Mouse (Mus musculus) embryonic facial prominence, embryonic 14.5 days (tissue): ENCODE data around the gene Vmn1r220. TPM values are rescaled to one million over a fixed set of nuclear protein-coding genes. Genes with fewer than 3 reads are reported as not detected.
"Not testable (repeated sequence)": the region's sequence is repeated elsewhere in the genome, so short reads cannot be mapped to it uniquely, and the experiment has no call there.

Experiments
- ATAC-seq: fragments of 200-750 bp; cut with Nextera tagmentation; 2 replicates; pipeline ENCODE4 v1.8.0; 2017; ENCODE audit warnings: low read depth, moderate number of reproducible peaks, moderate TSS enrichment
- DNase-seq: peaks from one replicate; pipeline ENCODE4 v3.0.0-alpha.2; 2015; ENCODE audit warnings: low spot score
- H3K27ac ChIP-seq: fragments of 300-500 bp; sonication (generic); replicated peaks from 2 replicates; pipeline ENCODE4 v1.5.1; 2014; ENCODE audit warnings: low read depth, mild to moderate bottlenecking, low read length, moderate library complexity
- H3K27me3 ChIP-seq: fragments of 300-500 bp; sonication (generic); replicated peaks from 2 replicates; pipeline ENCODE4 v1.6.1; 2014; ENCODE audit warnings: low read length; ENCODE audit not compliant: control insufficient read depth, insufficient read depth
- H3K36me3 ChIP-seq: fragments of 300-500 bp; sonication (generic); 2 replicates; pipeline ENCODE4 v1.6.1; 2014; ENCODE audit warnings: low read length, mixed read lengths; ENCODE audit not compliant: control insufficient read depth, insufficient read depth
- H3K4me1 ChIP-seq: fragments of 300-500 bp; sonication (generic); 2 replicates; pipeline ENCODE4 v1.6.1; 2014; ENCODE audit warnings: antibody characterized with exemption, low read length; ENCODE audit not compliant: control insufficient read depth, insufficient read depth
- H3K4me2 ChIP-seq: fragments of 300-500 bp; sonication (generic); 2 replicates; pipeline ENCODE4 v1.6.1; 2014; ENCODE audit warnings: low read depth, mild to moderate bottlenecking, low read length, moderate library complexity, mixed read lengths
- H3K4me3 ChIP-seq: fragments of 300-500 bp; sonication (generic); 2 replicates; pipeline ENCODE4 v1.5.1; 2014; ENCODE audit warnings: low read depth, mild to moderate bottlenecking, low read length
- H3K9ac ChIP-seq: fragments of 300-500 bp; sonication (generic); 2 replicates; pipeline ENCODE4 v1.6.1; 2014; ENCODE audit warnings: low read depth, mild to moderate bottlenecking, low read length, moderate library complexity, mixed read lengths
- H3K9me3 ChIP-seq: fragments of 300-500 bp; sonication (generic); 2 replicates; pipeline ENCODE4 v1.6.1; 2016; ENCODE audit warnings: low read length; ENCODE audit not compliant: control insufficient read depth
- WGBS: fragments of 180-500 bp; shearing (Covaris S2); extraction: QIAGEN DNeasy Blood & Tissue Kit; methylation state at CpG from one replicate; pipeline ENCODE4 v1.1.7; 2014; 5-methylcytosine and 5-hydroxymethylcytosine counted together
- polyA plus RNA-seq: library from polyadenylated mRNA; unstranded; fragments of >200 nt; fragmentation: Nextera tagmentation; extraction: Ambion mirVana; gene quantifications from 2 replicates; pipeline ENCODE4 v1.2.1, GENCODE M21; 2014

Vmn1r220 gene
- polyA plus RNA-seq = not detected in 2 replicates

DNA sequence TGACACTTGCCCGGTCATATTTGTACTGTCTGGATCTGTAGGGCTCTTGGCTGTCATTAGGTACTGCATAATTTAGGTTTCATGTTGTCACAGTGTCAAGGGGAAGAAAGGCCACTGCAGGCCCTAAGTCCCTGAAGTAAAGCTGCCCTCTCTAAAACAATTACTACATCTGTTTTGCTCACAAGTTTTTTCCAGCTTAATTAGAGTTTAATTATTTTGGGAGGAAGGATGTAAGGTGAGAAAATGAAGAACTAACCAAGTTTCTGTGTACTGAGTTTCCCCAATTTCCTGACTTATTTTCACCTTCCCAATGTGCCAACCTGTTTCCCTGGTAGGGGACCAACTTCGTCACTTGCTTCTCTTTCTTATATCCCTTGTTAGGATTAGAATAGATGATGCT lies at the start of gene Vmn1r220:
Vmn1r220 (minus strand) TSS at position 101 of the 400 bp plus-strand sequence.
- no peak within 1 kb of the TSS for H3K27ac ChIP-seq
- no peaks in the 10 kb centered on the region for H3K36me3 ChIP-seq
- no peak within 1 kb of the TSS for H3K4me2 ChIP-seq
- DNase-seq (no peak), ATAC-seq (no peak)
- 85% methylated on average over 2 of the region's 2 CpGs for WGBS
- no peak within 1 kb of the TSS for H3K9ac ChIP-seq
- H3K4me1 ChIP-seq = no peaks in the 10 kb centered on the region
- H3K27me3 ChIP-seq = no peaks in the 10 kb centered on the region
- H3K9me3 ChIP-seq = no peaks in the 10 kb centered on the region
- no peak within 1 kb of the TSS for H3K4me3 ChIP-seq

- H3K4me1 ChIP-seq, H3K27me3 ChIP-seq, H3K9me3 ChIP-seq, H3K4me3 ChIP-seq, H3K27ac ChIP-seq, ATAC-seq, H3K36me3 ChIP-seq, H3K9ac ChIP-seq, H3K4me2 ChIP-seq, DNase-seq: not testable (repeated sequence)
Observed at GRCm38 (mm10) chr13:23235847-23236246, 48.1 kb upstream of the Vmn1r220 start, which contains the start of gene Vmn1r222. Gene Vmn1r222 (minus strand): TSS chr13:23235947.

DNA sequence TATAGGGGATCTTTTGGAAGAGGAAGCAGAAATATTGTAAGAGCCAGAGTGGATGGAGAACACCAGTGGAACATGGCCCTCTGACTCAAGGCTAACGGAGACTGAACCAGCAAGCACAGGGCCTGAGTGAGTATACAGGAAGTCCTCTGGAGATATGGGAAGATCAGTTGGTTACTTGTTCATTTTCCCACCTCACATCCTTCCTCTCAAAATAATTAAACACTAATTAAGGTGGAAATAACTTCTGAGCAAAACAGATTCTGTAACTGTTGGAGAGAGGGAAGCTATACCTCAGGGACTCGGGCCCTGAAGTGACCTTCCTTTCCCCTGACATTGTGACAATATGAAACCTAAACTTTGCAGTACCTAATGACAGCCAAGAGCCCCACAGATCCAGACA lies 26.1 kb upstream of the Vmn1r220 start, which contains the start of gene Vmn1r221:
Vmn1r221 (plus strand) TSS at position 301 of the 400 bp plus-strand sequence.
- not testable (repeated sequence) for H3K4me1 ChIP-seq, H3K4me3 ChIP-seq, H3K27me3 ChIP-seq, H3K27ac ChIP-seq, H3K9ac ChIP-seq, DNase-seq, H3K9me3 ChIP-seq, H3K36me3 ChIP-seq, ATAC-seq, H3K4me2 ChIP-seq
- 87% methylated on average over 2 of the region's 2 CpGs for WGBS

GRCm38 (mm10) chr13:23203885-23204284 lies 16.1 kb upstream of the Vmn1r220 start:
- H3K4me1 ChIP-seq, H3K36me3 ChIP-seq, DNase-seq, ATAC-seq, H3K4me2 ChIP-seq, H3K4me3 ChIP-seq, H3K27ac ChIP-seq, H3K9me3 ChIP-seq, H3K27me3 ChIP-seq, H3K9ac ChIP-seq: not testable (repeated sequence)
- 67% methylated on average over 1 of the region's 1 CpGs for WGBS

- H3K9ac ChIP-seq, H3K27me3 ChIP-seq, H3K4me1 ChIP-seq, H3K4me2 ChIP-seq, H3K4me3 ChIP-seq, H3K36me3 ChIP-seq, H3K27ac ChIP-seq, H3K9me3 ChIP-seq, DNase-seq, ATAC-seq: not testable (repeated sequence)
- 89% methylated on average over 4 of the region's 4 CpGs for WGBS
Observed at GRCm38 (mm10) chr13:23166471-23166870, 21.3 kb downstream of the Vmn1r220 start.

- Histone ChIP-seq H3K27me3 (no peaks in the 10 kb centered on the region), H3K9ac (no peak within 1 kb of the TSS), H3K9me3 (no peaks in the 10 kb centered on the region), H3K36me3 (no peaks in the 10 kb centered on the region), H3K27ac (no peak within 1 kb of the TSS), H3K4me3 (no peak within 1 kb of the TSS), H3K4me1 (no peaks in the 10 kb centered on the region), H3K4me2 (no peak within 1 kb of the TSS)
- WGBS = 74% methylated on average over 4 of the region's 4 CpGs
- ATAC-seq (no peak), DNase-seq (no peak)
Observed at GRCm38 (mm10) chr13:23159012-23159411, 28.8 kb downstream of the Vmn1r220 start, which contains the start of gene Vmn1r219. Gene Vmn1r219 (plus strand): TSS chr13:23159312.

GRCm38 (mm10) chr13:23157848-23158247 lies 29.9 kb downstream of the Vmn1r220 start:
- H3K27ac ChIP-seq = no peak overlapping the region
- H3K4me1 ChIP-seq = no peaks in the 10 kb centered on the region
- H3K4me3 ChIP-seq = no peak overlapping the region
- ATAC-seq (no peak), DNase-seq (peak; percentile 22)
- 80% methylated on average over 3 of the region's 3 CpGs for WGBS
- no peaks in the 10 kb centered on the region for H3K9me3 ChIP-seq
- no peak overlapping the region for H3K9ac ChIP-seq
- no peaks in the 10 kb centered on the region for H3K36me3 ChIP-seq
- no peak overlapping the region for H3K4me2 ChIP-seq
- H3K27me3 ChIP-seq = no peaks in the 10 kb centered on the region

GRCm38 (mm10) chr13:23138880-23139279 lies 48.9 kb downstream of the Vmn1r220 start:
- DNase-seq (peak; percentile 2), ATAC-seq (no peak)
- Histone ChIP-seq H3K4me3 (no peak overlapping the region), H3K27ac (no peak overlapping the region), H3K4me2 (no peak overlapping the region), H3K4me1 (no peaks in the 10 kb centered on the region), H3K27me3 (no peaks in the 10 kb centered on the region), H3K9me3 (no peaks in the 10 kb centered on the region), H3K36me3 (no peaks in the 10 kb centered on the region), H3K9ac (no peak overlapping the region)
- WGBS = 72% methylated on average over 2 of the region's 2 CpGs

DNA sequence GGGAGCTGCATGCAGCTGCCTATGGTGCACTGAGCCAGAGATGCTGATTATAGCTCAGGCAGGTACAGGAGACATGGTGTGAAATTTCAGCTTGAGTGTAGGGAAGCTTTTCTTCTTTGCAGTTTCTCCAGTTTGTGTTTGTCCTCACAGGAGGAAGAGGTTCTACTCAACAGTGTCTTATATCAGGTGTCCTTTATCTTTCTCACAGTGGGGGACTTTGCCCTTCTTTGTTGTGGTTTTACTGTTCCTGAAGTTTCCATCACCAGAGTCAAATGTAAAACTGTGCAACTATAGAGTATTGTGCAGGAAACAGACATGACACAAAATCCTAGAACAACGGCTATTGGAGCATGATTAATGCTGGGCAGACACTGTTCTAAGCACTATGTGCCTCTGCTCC lies 54.3 kb downstream of the Vmn1r220 start:
- ATAC-seq = peak; percentile 57; the same call in 1 of the 2 replicates
- WGBS = 58% methylated on average over 1 of the region's 1 CpGs

More for the DNA sequence above, 54.3 kb downstream of the Vmn1r220 start:
- H3K4me3 ChIP-seq = no peak overlapping the region
- H3K9ac ChIP-seq = no peak overlapping the region
- DNase-seq = no peak
- H3K27me3 ChIP-seq = no peaks in the 10 kb centered on the region
- no peaks in the 10 kb centered on the region for H3K4me1 ChIP-seq
- H3K36me3 ChIP-seq = no peaks in the 10 kb centered on the region
- no peak overlapping the region for H3K27ac ChIP-seq
- H3K4me2 ChIP-seq = no peak overlapping the region
- H3K9me3 ChIP-seq = no peaks in the 10 kb centered on the region
